Mouse (Mus musculus): ENCODE results near the gene Micu1. TPM values are rescaled to one million over a fixed set of nuclear protein-coding genes. Genes with fewer than 3 reads are reported as not detected.

Gene Micu1
- polyA plus RNA-seq (2014; fragmentation: Nextera tagmentation; extraction: Ambion mirVana), result 82.0 and 88.5 TPM in 2 replicates

- DNase-seq (ENCODE audit: low spot score), result peak; percentile 99
Measured at GRCm38 (mm10) chr10:59702207-59703032, at the start of gene Micu1. Micu1 (plus strand) TSS chr10:59702477.

GRCm38 (mm10) chr10:59656799-59657198 lies 45.5 kb upstream of the Micu1 start:
- Histone ChIP-seq H3K4me2 (ENCODE audit: low read depth, low read length) (no peak overlapping the region), H3K4me3 (ENCODE audit: low read depth, low read length) (no peak overlapping the region), H3K36me3 (ENCODE audit: control insufficient read depth, insufficient read depth, low read length) (no peaks in the 10 kb centered on the region), H3K9me3 (ENCODE audit: control insufficient read depth, low read length) (peaks cover 7% of the 10 kb centered on the region; the same call in 1 of the 2 replicates), H3K27me3 (replicated peaks; ENCODE audit: control insufficient read depth, insufficient read depth, low read length) (no peaks in the 10 kb centered on the region), H3K4me1 (ENCODE audit: control insufficient read depth, insufficient read depth, low read length) (no peaks in the 10 kb centered on the region), H3K27ac (replicated peaks; ENCODE audit: low read depth, low read length) (no peak overlapping the region), H3K9ac (ENCODE audit: low read depth, low read length) (no peak overlapping the region)
- 74% methylated on average over 13 of the region's 13 CpGs for WGBS
- no peak for DNase-seq (ENCODE audit: low spot score)
- no peak for ATAC-seq (ENCODE audit: low read depth)

More at GRCm38 (mm10) chr10:59702207-59703032, at the start of gene Micu1:
- under 1% methylated on average over 43 of the region's 48 CpGs for WGBS
- Histone ChIP-seq H3K4me3 (ENCODE audit: low read depth, low read length) (peak within 1 kb of the TSS; percentile 69), H3K27ac (replicated peaks; ENCODE audit: low read depth, low read length) (peak within 1 kb of the TSS; percentile 82), H3K27me3 (replicated peaks; ENCODE audit: control insufficient read depth, insufficient read depth, low read length) (no peaks in the 10 kb centered on the region), H3K4me2 (ENCODE audit: low read depth, low read length) (peak within 1 kb of the TSS; percentile 79), H3K9me3 (ENCODE audit: control insufficient read depth, low read length) (0 out of 2 replicates have a peak, but pooled peaks cover 3% of the 10 kb centered on the region), H3K9ac (ENCODE audit: low read depth, low read length) (peak within 1 kb of the TSS; percentile 76), H3K4me1 (ENCODE audit: control insufficient read depth, insufficient read depth, low read length) (peaks cover 9% of the 10 kb centered on the region; the same call in 1 of the 2 replicates), H3K36me3 (ENCODE audit: control insufficient read depth, insufficient read depth, low read length) (no peaks in the 10 kb centered on the region)
- peak; percentile 98 for ATAC-seq (ENCODE audit: low read depth)

- no peak overlapping the region for H3K9ac ChIP-seq (ENCODE audit: low read depth, low read length)
- H3K4me1 ChIP-seq (ENCODE audit: control insufficient read depth, insufficient read depth, low read length), result peaks cover 4% of the 10 kb centered on the region
- ATAC-seq (ENCODE audit: low read depth), result no peak
- no peak overlapping the region for H3K4me2 ChIP-seq (ENCODE audit: low read depth, low read length)
- DNase-seq (ENCODE audit: low spot score), result no peak
- H3K9me3 ChIP-seq (ENCODE audit: control insufficient read depth, low read length), result peaks cover 7% of the 10 kb centered on the region; the same call in 1 of the 2 replicates
- H3K27me3 ChIP-seq (replicated peaks; ENCODE audit: control insufficient read depth, insufficient read depth, low read length), result no peaks in the 10 kb centered on the region
- H3K36me3 ChIP-seq (ENCODE audit: control insufficient read depth, insufficient read depth, low read length), result no peaks in the 10 kb centered on the region
- no peak overlapping the region for H3K27ac ChIP-seq (replicated peaks; ENCODE audit: low read depth, low read length)
- WGBS, result 66% methylated on average over 2 of the region's 2 CpGs
- H3K4me3 ChIP-seq (ENCODE audit: low read depth, low read length), result no peak overlapping the region
Measured at GRCm38 (mm10) chr10:59664765-59665164, 37.5 kb upstream of the Micu1 start.

GRCm38 (mm10) chr10:59665503-59666291 lies 36.6 kb upstream of the Micu1 start:
- WGBS, result 68% methylated on average over 13 of the region's 13 CpGs
- Histone ChIP-seq H3K4me1 (ENCODE audit: control insufficient read depth, insufficient read depth, low read length) (peaks cover 4% of the 10 kb centered on the region), H3K36me3 (ENCODE audit: control insufficient read depth, insufficient read depth, low read length) (no peaks in the 10 kb centered on the region), H3K4me2 (ENCODE audit: low read depth, low read length) (no peak overlapping the region), H3K9ac (ENCODE audit: low read depth, low read length) (no peak overlapping the region), H3K27me3 (replicated peaks; ENCODE audit: control insufficient read depth, insufficient read depth, low read length) (no peaks in the 10 kb centered on the region), H3K27ac (replicated peaks; ENCODE audit: low read depth, low read length) (no peak overlapping the region), H3K9me3 (ENCODE audit: control insufficient read depth, low read length) (0 out of 2 replicates have a peak, but pooled peaks cover under 1% of the 10 kb centered on the region), H3K4me3 (ENCODE audit: low read depth, low read length) (no peak overlapping the region)
- peak; percentile 46 for DNase-seq (ENCODE audit: low spot score)
- no peak for ATAC-seq (ENCODE audit: low read depth)

- DNase-seq (ENCODE audit: low spot score) (peak; percentile 65), ATAC-seq (ENCODE audit: low read depth) (peak; percentile 65; the same call in 1 of the 2 replicates)
- H3K27me3 ChIP-seq (replicated peaks; ENCODE audit: control insufficient read depth, insufficient read depth, low read length), result no peaks in the 10 kb centered on the region
- no peak overlapping the region for H3K9ac ChIP-seq (ENCODE audit: low read depth, low read length)
- no peak overlapping the region for H3K27ac ChIP-seq (replicated peaks; ENCODE audit: low read depth, low read length)
- 46% methylated on average over 6 of the region's 6 CpGs for WGBS
- no peak overlapping the region for H3K4me3 ChIP-seq (ENCODE audit: low read depth, low read length)
- H3K36me3 ChIP-seq (ENCODE audit: control insufficient read depth, insufficient read depth, low read length), result no peaks in the 10 kb centered on the region
- no peaks in the 10 kb centered on the region for H3K9me3 ChIP-seq (ENCODE audit: control insufficient read depth, low read length)
- H3K4me1 ChIP-seq (ENCODE audit: control insufficient read depth, insufficient read depth, low read length), result peaks cover 4% of the 10 kb centered on the region
- no peak overlapping the region for H3K4me2 ChIP-seq (ENCODE audit: low read depth, low read length)
Measured at GRCm38 (mm10) chr10:59667377-59667776, 34.9 kb upstream of the Micu1 start.

GRCm38 (mm10) chr10:59668491-59668890 lies 33.8 kb upstream of the Micu1 start:
- Histone ChIP-seq H3K27ac (replicated peaks; ENCODE audit: low read depth, low read length) (no peak overlapping the region), H3K4me1 (ENCODE audit: control insufficient read depth, insufficient read depth, low read length) (peaks cover 4% of the 10 kb centered on the region), H3K4me3 (ENCODE audit: low read depth, low read length) (no peak overlapping the region), H3K9me3 (ENCODE audit: control insufficient read depth, low read length) (no peaks in the 10 kb centered on the region), H3K9ac (ENCODE audit: low read depth, low read length) (no peak overlapping the region), H3K36me3 (ENCODE audit: control insufficient read depth, insufficient read depth, low read length) (no peaks in the 10 kb centered on the region), H3K4me2 (ENCODE audit: low read depth, low read length) (no peak overlapping the region), H3K27me3 (replicated peaks; ENCODE audit: control insufficient read depth, insufficient read depth, low read length) (no peaks in the 10 kb centered on the region)
- no peak for DNase-seq (ENCODE audit: low spot score)
- no peak for ATAC-seq (ENCODE audit: low read depth)
- 62% methylated on average over 7 of the region's 7 CpGs for WGBS

- Histone ChIP-seq H3K4me1 (ENCODE audit: control insufficient read depth, insufficient read depth, low read length) (no peaks in the 10 kb centered on the region), H3K36me3 (ENCODE audit: control insufficient read depth, insufficient read depth, low read length) (no peaks in the 10 kb centered on the region), H3K27ac (replicated peaks; ENCODE audit: low read depth, low read length) (no peak overlapping the region), H3K4me3 (ENCODE audit: low read depth, low read length) (no peak overlapping the region), H3K27me3 (replicated peaks; ENCODE audit: control insufficient read depth, insufficient read depth, low read length) (no peaks in the 10 kb centered on the region), H3K4me2 (ENCODE audit: low read depth, low read length) (no peak overlapping the region), H3K9me3 (ENCODE audit: control insufficient read depth, low read length) (peaks cover 10% of the 10 kb centered on the region; the same call in 1 of the 2 replicates), H3K9ac (ENCODE audit: low read depth, low read length) (no peak overlapping the region)
- ATAC-seq (ENCODE audit: low read depth), result no peak
- no peak for DNase-seq (ENCODE audit: low spot score)
- 69% methylated on average over 1 of the region's 1 CpGs for WGBS
Measured at GRCm38 (mm10) chr10:59677836-59678235, 24.4 kb upstream of the Micu1 start.

GRCm38 (mm10) chr10:59679189-59679588 lies 23.1 kb upstream of the Micu1 start:
- H3K4me2 ChIP-seq (ENCODE audit: low read depth, low read length), result no peak overlapping the region
- no peak overlapping the region for H3K4me3 ChIP-seq (ENCODE audit: low read depth, low read length)
- H3K27me3 ChIP-seq (replicated peaks; ENCODE audit: control insufficient read depth, insufficient read depth, low read length), result no peaks in the 10 kb centered on the region
- DNase-seq (ENCODE audit: low spot score), result no peak
- H3K9ac ChIP-seq (ENCODE audit: low read depth, low read length), result no peak overlapping the region
- H3K36me3 ChIP-seq (ENCODE audit: control insufficient read depth, insufficient read depth, low read length), result no peaks in the 10 kb centered on the region
- peaks cover 10% of the 10 kb centered on the region; the same call in 1 of the 2 replicates for H3K9me3 ChIP-seq (ENCODE audit: control insufficient read depth, low read length)
- no peak for ATAC-seq (ENCODE audit: low read depth)
- no peaks in the 10 kb centered on the region for H3K4me1 ChIP-seq (ENCODE audit: control insufficient read depth, insufficient read depth, low read length)
- WGBS, result 70% methylated on average over 2 of the region's 2 CpGs
- no peak overlapping the region for H3K27ac ChIP-seq (replicated peaks; ENCODE audit: low read depth, low read length)

All from embryonic facial prominence, embryonic 14.5 days (tissue).